Mouse (Mus musculus) bone marrow macrophage, adult 2 months (primary cell): ENCODE results near the gene Kctd11.

Experiments
- CTCF ChIP-seq: IDR thresholded peaks from 2 replicates; pipeline ENCODE4 v1.5.1; 2012; ENCODE audit warnings: low read depth, mild to moderate bottlenecking, low read length, moderate library complexity
- POLR2A ChIP-seq: IDR thresholded peaks from 2 replicates; pipeline ENCODE4 v1.6.1; 2012; ENCODE audit warnings: mild to moderate bottlenecking, low read depth, low read length, borderline replicate concordance

GRCm38 (mm10) chr11:69909174-69909573 lies 28.0 kb upstream of the Kctd11 start:
- no peak for TF ChIP-seq CTCF
- no peak for TF ChIP-seq POLR2A
